Mouse (Mus musculus): ENCODE measurements at regions not wholly inside any gene's neighbourhood (a gene's known extent, or its start where the extent isn't known, plus 50 kb on each side); places are given as distances from the start of the nearest gene placed in this dataset.

- no peak for DNase-seq
Measured at GRCm38 (mm10) chr11:17324651-17325050, 67.3 kb downstream of the C1d start.

- no peak for DNase-seq
Measured at GRCm38 (mm10) chr11:17325731-17326646, 68.6 kb downstream of the C1d start.

- no peak for DNase-seq
Measured at GRCm38 (mm10) chr11:17326695-17327094, 69.3 kb downstream of the C1d start.

GRCm38 (mm10) chr11:17351476-17351875, 94.1 kb downstream of the C1d start:
- DNase-seq: no peak

- no peak for DNase-seq
Measured at GRCm38 (mm10) chr11:17352148-17353130, 95.1 kb downstream of the C1d start.

GRCm38 (mm10) chr11:17359698-17360254, 102.4 kb downstream of the C1d start:
- no peak for DNase-seq

- no peak for DNase-seq
Measured at GRCm38 (mm10) chr11:17377859-17378258, 120.5 kb downstream of the C1d start.

GRCm38 (mm10) chr11:17386756-17387155, 129.4 kb downstream of the C1d start:
- peak; percentile 71 for DNase-seq

- DNase-seq: no peak
Measured at GRCm38 (mm10) chr11:17393832-17394231, 136.5 kb downstream of the C1d start.

GRCm38 (mm10) chr11:17414531-17414930, 157.2 kb downstream of the C1d start:
- no peak for DNase-seq

GRCm38 (mm10) chr11:17415144-17415543, 157.8 kb downstream of the C1d start:
- DNase-seq: no peak

GRCm38 (mm10) chr11:17417656-17418289, 160.4 kb downstream of the C1d start:
- DNase-seq: no peak

- DNase-seq: no peak
Measured at GRCm38 (mm10) chr11:17442133-17442532, 184.8 kb downstream of the C1d start.

GRCm38 (mm10) chr11:17449289-17449688, 191.9 kb downstream of the C1d start:
- DNase-seq: no peak

- no peak for DNase-seq
Measured at GRCm38 (mm10) chr11:17450360-17451045, 193.1 kb downstream of the C1d start.

- no peak for DNase-seq
Measured at GRCm38 (mm10) chr11:17451451-17451850, 194.1 kb downstream of the C1d start.

GRCm38 (mm10) chr11:17453530-17453929, 196.2 kb downstream of the C1d start:
- no peak for DNase-seq

GRCm38 (mm10) chr11:17458946-17459345, 201.6 kb downstream of the C1d start:
- no peak for DNase-seq

- peak; percentile 10 for DNase-seq
Measured at GRCm38 (mm10) chr11:17460024-17460919, 202.9 kb downstream of the C1d start.

- no peak for DNase-seq
Measured at GRCm38 (mm10) chr11:17460920-17461279, 203.5 kb downstream of the C1d start.

- no peak for DNase-seq
Measured at GRCm38 (mm10) chr11:17461701-17462100, 204.3 kb downstream of the C1d start.
